10 mouse cellular contexts compared by ENCODE assay signal in genomic region chr14:56368834-56369233, GRCm38 (mm10). TPM values are rescaled to one million over a fixed set of nuclear protein-coding genes. Genes with fewer than 3 reads are reported as not detected.
DNase-seq lines count a peak whose midpoint lies in the region; ATAC-seq and TF ChIP-seq lines count a peak whose summit lies in the region.
"Had no signal": no experiment of that assay in that cellular context is flagged by ENCODE, and none has a peak within 500 bp of the region (broad histone marks: within the 10 kb centered on the region; RNA-seq: fewer than 3 reads in every experiment).

No protein-coding gene starts in this region.

- H3K9me3 ChIP-seq in liver, embryonic 11.5 days (ENCODE audit: control insufficient read depth, low read length) = no peaks in the 10 kb centered on the region
- H3K9me3 ChIP-seq: embryonic facial prominence, embryonic 12.5 days had no signal

- peaks cover 1% of the 10 kb centered on the region; the same call in 1 of the 2 replicates for H3K27me3 ChIP-seq in cerebellum, adult 2 months (ENCODE audit: control insufficient read depth, insufficient read depth, low read length)
- H3K27me3 ChIP-seq in liver, embryonic 11.5 days (replicated peaks; ENCODE audit: control insufficient read depth, insufficient read depth, low read length) = peaks cover 47% of the 10 kb centered on the region

- no peaks in the 10 kb centered on the region for H3K36me3 ChIP-seq in liver, embryonic 11.5 days (ENCODE audit: control insufficient read depth, insufficient read depth, low read length)
- H3K36me3 ChIP-seq: embryonic facial prominence, embryonic 12.5 days had no signal

- DNase-seq in cerebellum, adult 2 months = no peak
- DNase-seq in cerebellum, adult 11 months = no peak
- peak; percentile 42 for DNase-seq in liver
- no peak for DNase-seq in liver, embryonic 11.5 days (ENCODE audit: low spot score)
- DNase-seq in c-Kit-negative CD71-positive TER-119-positive erythroid progenitor cells, embryonic 14.5 days (ENCODE audit: low read depth, low spot score) = peak; percentile 21
- DNase-seq in naive thymus-derived CD4-positive, alpha-beta T cell, adult 2 months (ENCODE audit: low read depth) = peak; percentile 29
- no peak for DNase-seq in left cerebral cortex, adult 18-20 months (ENCODE audit: low spot score in 2 of 2)
- DNase-seq in neural tube, embryonic 10.5 days (ENCODE audit: extremely low spot score, low spot score) = no peak

- H3K27ac ChIP-seq in cerebellum, adult 2 months (ENCODE audit: insufficient read depth, low read length) = no peak overlapping the region
- no peak overlapping the region for H3K27ac ChIP-seq in liver, embryonic 11.5 days (ENCODE audit: low read depth, low read length)
- H3K27ac ChIP-seq: embryonic facial prominence, embryonic 12.5 days had no signal

- no peak overlapping the region for H3K9ac ChIP-seq in liver, embryonic 11.5 days (ENCODE audit: low read depth, low read length)
- H3K9ac ChIP-seq: embryonic facial prominence, embryonic 12.5 days had no signal

- WGBS in cerebellum, adult 2 months = 53% methylated on average over 3 of the region's 3 CpGs
- 41% methylated on average over 3 of the region's 3 CpGs for WGBS in liver, embryonic 11.5 days

- H3K4me3 ChIP-seq in cerebellum, adult 2 months (replicated peaks; ENCODE audit: insufficient read depth, low read depth, low read length) = no peak overlapping the region
- no peak overlapping the region for H3K4me3 ChIP-seq in liver, embryonic 11.5 days (ENCODE audit: low read depth, low read length)
- H3K4me3 ChIP-seq: embryonic facial prominence, embryonic 12.5 days had no signal

- no peak for TF ChIP-seq POLR2A in cerebellum, adult 2 months (IDR thresholded peaks at IDR 0.05; ENCODE audit: borderline replicate concordance, insufficient read depth, low read length)

- peak; percentile 20; the same call in 1 of the 2 replicates for TF ChIP-seq CTCF in cerebellum, adult 2 months (IDR thresholded peaks at IDR 0.05; ENCODE audit: borderline replicate concordance, insufficient read depth, low read depth, low read length)

- no peaks in the 10 kb centered on the region for H3K4me1 ChIP-seq in cerebellum, adult 2 months (ENCODE audit: control insufficient read depth, insufficient read depth, low read length)
- no peaks in the 10 kb centered on the region for H3K4me1 ChIP-seq in liver, embryonic 11.5 days (replicated peaks; ENCODE audit: control insufficient read depth, insufficient read depth, low read length)

- H3K4me2 ChIP-seq in liver, embryonic 11.5 days = no peak overlapping the region
- H3K4me2 ChIP-seq: embryonic facial prominence, embryonic 12.5 days had no signal

- ATAC-seq in liver, embryonic 11.5 days (replicated peaks; ENCODE audit: low FRiP score) = no peak

RNA-seq across cellular contexts. Expression of gene Atp12a, which starts 4.0 kb away (rescaled TPM):
- not detected in 2 replicates for polyA plus RNA-seq in cerebellum, adult 2 months (2012; rRNA removed)
- 0.14 TPM in 1 of 2 replicates, not detected in the other for polyA plus RNA-seq in liver, embryonic 11.5 days (2014; fragmentation: Nextera tagmentation; extraction: Ambion mirVana)
- total RNA-seq in left cerebral cortex, adult 18-20 months (2021) = not detected
- polyA plus RNA-seq: intestine, embryonic 14.5 days had no signal

RNA-seq across cellular contexts. Expression of gene Rnf17, which starts 33.5 kb away (rescaled TPM):
- 0.51 and 0.57 TPM in 2 replicates for polyA plus RNA-seq in cerebellum, adult 2 months (2012; rRNA removed)
- 7.5 and 7.9 TPM in 2 replicates for polyA plus RNA-seq in liver, embryonic 11.5 days (2014; fragmentation: Nextera tagmentation; extraction: Ambion mirVana)
- total RNA-seq in left cerebral cortex, adult 18-20 months (2021) = under 1 TPM; 0.59 to 0.79 TPM

Comparison
In these comparisons a context has a peak if more than half of its experiments do, and no peak if none do; other contexts are left out.
1. DNase-seq: peak in liver (single experiment), c-Kit-negative CD71-positive TER-119-positive erythroid progenitor cells, embryonic 14.5 days (single experiment) and naive thymus-derived CD4-positive, alpha-beta T cell, adult 2 months (single experiment); none in cerebellum, adult 2 months (0 of 2), cerebellum, adult 11 months (single experiment), liver, embryonic 11.5 days (single experiment), left cerebral cortex, adult 18-20 months (0 of 2) and neural tube, embryonic 10.5 days (single experiment).